Comparison of ENCODE assay signal across 18 mouse cellular contexts in the genomic region with DNA sequence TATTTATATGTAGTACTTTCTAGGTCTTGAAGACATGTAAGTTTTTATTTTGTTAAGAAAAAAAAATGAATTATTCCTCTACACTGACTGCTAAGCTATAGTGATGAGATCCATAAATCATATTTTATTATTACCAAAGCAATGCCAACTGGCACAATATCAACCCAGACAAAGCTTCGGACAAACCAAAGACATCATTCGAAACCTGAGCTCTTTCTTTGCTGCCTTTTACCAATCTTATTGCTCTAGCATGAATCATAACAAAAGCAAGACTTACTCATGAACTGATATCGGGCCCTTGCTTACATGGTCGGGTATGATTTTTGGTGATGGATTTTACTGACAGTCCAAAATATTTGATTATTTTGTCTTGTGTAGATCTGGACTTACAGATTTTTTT. TPM values are rescaled to one million over a fixed set of nuclear protein-coding genes. Genes with fewer than 3 reads are reported as not detected.
DNase-seq lines count a peak whose midpoint lies in the region; TF ChIP-seq lines count a peak whose summit lies in the region.
"Had no signal": no experiment of that assay in that cellular context is flagged by ENCODE, and none has a peak within 500 bp of the region (broad histone marks: within the 10 kb centered on the region; RNA-seq: fewer than 3 reads in every experiment).

No protein-coding gene starts in this region.

- 64% methylated on average over 4 of the region's 4 CpGs for WGBS in heart, adult 2 months

- peak overlapping the region; percentile 72 for H3K4me3 ChIP-seq in heart, adult 2 months
- H3K4me3 ChIP-seq in left cerebral cortex, adult 2 months: peak overlapping the region; percentile 27; the same call in 1 of the 2 replicates
- peak overlapping the region; percentile 32; the same call in 1 of the 2 replicates for H3K4me3 ChIP-seq in brown adipose tissue, adult 24 weeks (ENCODE audit: insufficient read depth, low read depth, low read length)
- H3K4me3 ChIP-seq: embryonic facial prominence, embryonic 13.5 days; forebrain, embryonic 12.5 days; heart, embryonic 10.5 days; hindbrain, embryonic 12.5 days had no signal

- H3K79me2 ChIP-seq in heart, adult 2 months (replicated peaks; ENCODE audit: control insufficient read depth, insufficient read depth, low read length): 0 out of 2 replicates have a peak, but pooled peaks cover under 1% of the 10 kb centered on the region

- H3K27me3 ChIP-seq in heart, adult 2 months (ENCODE audit: control insufficient read depth, insufficient read depth, low read length): no peaks in the 10 kb centered on the region

- H3K27ac ChIP-seq in heart, adult 2 months: peak overlapping the region; percentile 97
- H3K27ac ChIP-seq in left cerebral cortex, adult 2 months: no peak overlapping the region; the same call in 1 of the 2 replicates
- H3K27ac ChIP-seq in brown adipose tissue, adult 24 weeks (replicated peaks; ENCODE audit: low read depth, low read length): peak overlapping the region; percentile 70
- H3K27ac ChIP-seq: embryonic facial prominence, embryonic 13.5 days; forebrain, embryonic 12.5 days; heart, embryonic 10.5 days; hindbrain, embryonic 12.5 days had no signal

- peaks cover 20% of the 10 kb centered on the region for H3K36me3 ChIP-seq in heart, adult 2 months (ENCODE audit: control insufficient read depth, insufficient read depth, low read length)
- H3K36me3 ChIP-seq: embryonic facial prominence, embryonic 13.5 days; forebrain, embryonic 12.5 days; heart, embryonic 10.5 days; hindbrain, embryonic 12.5 days had no signal

- no peak for DNase-seq in heart, adult 2 months
- DNase-seq in heart, postnatal 10 days: no peak
- DNase-seq in left cerebral cortex, adult 2 months (ENCODE audit: extremely low spot score in 1 of 2, low spot score in 2 of 2): no peak
- DNase-seq in left cerebral cortex, adult 8-10 months (ENCODE audit: low spot score in 2 of 2): no peak
- peak; percentile 79 for DNase-seq in 3T3-L1 (ENCODE audit: low read depth, low spot score)
- no peak for DNase-seq in testis, postnatal 10 days (ENCODE audit: low spot score)
- DNase-seq: adrenal gland, adult 8-10 months; cerebellum, adult 11-12 months; cerebellum, adult 9-11 months; cerebellum, postnatal 36 days; gastrocnemius, postnatal 25 days; heart, postnatal 4 days had no signal

- no peak for TF ChIP-seq EP300 in heart, adult 2 months (IDR thresholded peaks at IDR 0.05; ENCODE audit: insufficient read depth, low read depth, low read length)

- intact Hi-C loops in heart, adult 2 months (cut with DNase I): loop anchor here (5.0 kb wide), 2 partner anchors 52 to 97 kb away; no protein-coding TSS in a partner anchor
- intact Hi-C loops in heart, postnatal 10 days (cut with DNase I): loop anchor here (5.0 kb wide), 1 partner anchor 37 kb away; no protein-coding TSS in a partner anchor
- intact Hi-C loops in left cerebral cortex, adult 2 months (cut with DNase I): no loop called here

- no peak overlapping the region for H3K9ac ChIP-seq in heart, adult 2 months (ENCODE audit: low read depth, low read length)
- H3K9ac ChIP-seq: embryonic facial prominence, embryonic 13.5 days; forebrain, embryonic 12.5 days; hindbrain, embryonic 12.5 days had no signal

- peaks cover 3% of the 10 kb centered on the region for H3K4me1 ChIP-seq in heart, adult 2 months (ENCODE audit: control insufficient read depth, insufficient read depth, low read length)
- H3K4me1 ChIP-seq in brown adipose tissue, adult 24 weeks (ENCODE audit: control insufficient read depth, insufficient read depth, insufficient read length, low read length): peaks cover 5% of the 10 kb centered on the region

- no peak for TF ChIP-seq POLR2A in heart, adult 2 months (IDR thresholded peaks at IDR 0.05; ENCODE audit: insufficient read depth, low read depth, low read length)

- TF ChIP-seq CTCF in heart, adult 2 months (IDR thresholded peaks at IDR 0.05): no peak
- TF ChIP-seq CTCF in left cerebral cortex, adult 2 months (IDR thresholded peaks at IDR 0.05): no peak

RNA-seq across cellular contexts. Expression of a gene that starts 29.0 kb away (rescaled TPM):
- total RNA-seq in heart, adult 2 months (2021): 10 to 100 TPM; 63.1 to 66.3 TPM
- 14.8 and 25.1 TPM in 2 replicates for polyA plus RNA-seq in heart, adult 2 months (2012; rRNA removed)
- total RNA-seq in heart, postnatal 10 days (2021): 10 to 100 TPM; 86.4 to 93.2 TPM
- total RNA-seq in left cerebral cortex, adult 2 months (2021): 10 to 100 TPM; 17.0 to 19.8 TPM
- 10 to 100 TPM; 17.6 to 23.0 (median 19.5) TPM for total RNA-seq in left cerebral cortex, adult 8-10 months (2022)
- 16.1 and 19.0 TPM in 2 replicates for polyA plus RNA-seq in brown adipose tissue, adult 24 weeks (2012; ENCODE audit: insufficient read depth, insufficient read length, missing spikeins)
- total RNA-seq: granulocyte monocyte progenitor cell, adult 5-6 weeks had no signal
